Mouse (Mus musculus) left cerebral cortex, postnatal 36 days (tissue): ENCODE measurements at regions not wholly inside any gene's neighbourhood (a gene's known extent, or its start where the extent isn't known, plus 50 kb on each side); places are given as distances from the start of the nearest gene placed in this dataset.
"Not testable (repeated sequence)": the region's sequence is repeated elsewhere in the genome, so short reads cannot be mapped to it uniquely, and the experiment has no call there.

ENCODE experiments used
- DNase-seq, 2 experiments: peaks; one replicate each; pipeline ENCODE4 v3.0.0; 2021 to 2022; ENCODE audit warnings: low spot score in 2 of 2, mixed read lengths in 1 of 2
- intact Hi-C: fragments of 180-260 bp; cut with DNase I; formaldehyde crosslinking; loops from one replicate; pipeline ENCODE4 v1.15.1; 2025

DNA sequence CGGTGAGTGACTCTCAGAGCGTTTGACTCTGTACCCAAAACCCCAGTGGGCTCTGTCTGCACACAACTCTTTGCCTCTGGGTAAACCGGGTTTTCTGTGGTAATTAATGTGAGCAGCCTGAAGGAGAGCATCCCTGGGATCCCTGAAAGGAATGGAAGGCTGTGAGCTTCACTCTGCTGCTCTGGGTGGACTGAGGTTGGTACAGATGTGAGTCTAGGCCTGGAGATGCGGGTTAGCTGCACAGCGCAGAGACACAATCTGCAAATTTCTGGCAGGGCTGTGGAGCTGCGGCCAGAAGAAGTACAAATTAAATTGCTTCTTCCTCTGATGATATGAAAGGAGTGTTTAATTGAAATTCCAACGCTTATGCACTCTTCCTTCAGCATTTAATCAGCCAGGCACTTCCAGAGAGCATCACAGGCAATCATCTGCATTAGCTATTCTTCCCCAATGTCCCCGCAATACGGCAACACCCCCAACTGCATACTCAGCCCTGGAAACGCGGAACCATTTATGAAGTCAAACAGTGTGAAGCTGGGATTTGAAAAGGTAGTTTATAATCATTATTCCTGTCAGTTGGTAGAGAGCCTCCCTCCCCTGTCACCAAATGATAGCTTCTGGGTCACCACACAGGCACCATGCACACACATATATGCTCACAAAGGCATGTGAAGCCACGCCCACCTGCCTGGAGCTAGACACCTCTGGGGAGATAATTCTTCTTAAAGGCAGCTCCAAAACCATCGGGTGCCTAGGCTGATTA lies 185.5 kb upstream of the Afdn start:
- DNase-seq = no peak
- intact Hi-C loops = no loop called here

DNA sequence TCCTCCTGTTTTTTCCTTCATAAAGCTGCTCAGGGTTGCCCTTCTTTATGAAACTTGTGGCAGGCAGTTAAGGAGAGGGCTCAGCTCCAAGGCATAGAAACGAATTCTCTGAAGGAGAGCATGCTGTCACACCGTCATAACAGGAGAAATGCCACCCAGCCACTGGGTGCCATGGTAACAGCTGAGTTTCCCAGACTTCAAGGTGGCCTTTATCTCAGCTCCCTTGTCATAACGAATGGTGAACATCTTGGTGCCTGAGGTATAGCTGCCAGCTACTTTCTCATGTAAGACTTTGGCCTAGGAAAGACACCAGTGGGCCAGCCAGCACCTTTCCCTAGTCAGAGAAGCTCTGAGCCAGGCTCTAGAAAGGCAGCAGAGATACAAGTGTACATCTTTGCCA lies 182.5 kb upstream of the Afdn start:
- intact Hi-C loops = no loop called here
- no peak for DNase-seq

DNA sequence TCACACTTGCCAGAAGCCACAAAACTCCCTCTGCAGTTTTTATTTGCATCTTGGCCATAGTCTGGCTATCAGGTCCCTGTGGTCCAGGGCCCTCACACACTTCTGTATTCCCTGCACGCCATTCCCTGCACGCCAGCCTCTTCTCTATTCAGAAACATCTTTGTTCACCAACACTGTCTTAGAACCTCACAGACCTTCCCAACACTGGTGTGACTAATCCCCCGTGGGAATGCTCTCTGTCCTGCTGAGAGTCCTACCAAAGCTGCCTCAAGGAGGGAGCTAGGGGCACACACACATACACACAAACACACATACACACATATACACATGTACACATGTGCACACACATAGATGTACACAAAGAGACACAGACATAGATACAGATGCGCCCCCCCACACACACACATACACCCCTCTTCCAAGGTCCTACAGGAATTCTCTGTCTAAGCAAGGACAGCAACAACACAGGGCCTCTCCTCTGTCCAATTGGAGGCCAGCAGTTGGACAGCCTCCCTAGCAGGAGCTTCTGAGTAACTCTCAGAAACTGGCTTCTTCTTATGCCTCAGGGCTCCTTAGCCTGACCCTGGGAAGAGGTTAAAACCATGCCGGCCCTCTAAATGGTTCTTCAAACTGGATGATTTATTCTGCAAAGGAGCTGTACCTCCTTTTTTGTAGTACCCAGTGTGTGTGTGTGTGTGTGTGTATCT lies 179.0 kb upstream of the Afdn start:
- no peak for DNase-seq
- intact Hi-C loops = no loop called here

DNA sequence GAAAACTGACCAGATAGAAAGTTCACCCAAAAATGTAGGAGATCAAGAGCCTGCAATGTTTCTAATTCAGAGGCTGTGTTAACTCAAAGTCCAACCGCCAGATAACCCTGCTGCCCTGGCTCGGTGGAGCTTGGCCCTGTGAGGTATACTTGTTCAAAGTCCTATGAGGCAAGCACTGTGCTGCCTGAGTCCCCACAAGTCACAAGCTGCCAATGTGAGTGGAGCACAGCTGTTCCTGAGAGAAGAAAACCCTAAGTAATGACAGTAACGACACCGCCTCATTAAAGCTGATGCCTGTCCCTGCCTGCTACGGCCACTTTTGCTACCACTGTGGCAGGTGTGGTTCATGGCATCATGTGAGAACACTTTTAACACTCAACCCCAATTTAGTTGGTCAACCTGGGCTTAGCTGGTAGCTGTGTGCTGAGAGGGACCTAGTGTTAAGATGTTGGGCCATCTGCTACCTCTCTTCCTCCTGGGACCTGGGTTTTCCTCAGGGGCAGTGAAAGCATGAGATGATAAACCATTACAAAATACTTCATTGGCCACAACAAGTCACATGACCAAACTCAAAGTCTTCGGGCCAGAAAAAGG lies 178.2 kb upstream of the Afdn start:
- intact Hi-C loops = no loop called here

DNA sequence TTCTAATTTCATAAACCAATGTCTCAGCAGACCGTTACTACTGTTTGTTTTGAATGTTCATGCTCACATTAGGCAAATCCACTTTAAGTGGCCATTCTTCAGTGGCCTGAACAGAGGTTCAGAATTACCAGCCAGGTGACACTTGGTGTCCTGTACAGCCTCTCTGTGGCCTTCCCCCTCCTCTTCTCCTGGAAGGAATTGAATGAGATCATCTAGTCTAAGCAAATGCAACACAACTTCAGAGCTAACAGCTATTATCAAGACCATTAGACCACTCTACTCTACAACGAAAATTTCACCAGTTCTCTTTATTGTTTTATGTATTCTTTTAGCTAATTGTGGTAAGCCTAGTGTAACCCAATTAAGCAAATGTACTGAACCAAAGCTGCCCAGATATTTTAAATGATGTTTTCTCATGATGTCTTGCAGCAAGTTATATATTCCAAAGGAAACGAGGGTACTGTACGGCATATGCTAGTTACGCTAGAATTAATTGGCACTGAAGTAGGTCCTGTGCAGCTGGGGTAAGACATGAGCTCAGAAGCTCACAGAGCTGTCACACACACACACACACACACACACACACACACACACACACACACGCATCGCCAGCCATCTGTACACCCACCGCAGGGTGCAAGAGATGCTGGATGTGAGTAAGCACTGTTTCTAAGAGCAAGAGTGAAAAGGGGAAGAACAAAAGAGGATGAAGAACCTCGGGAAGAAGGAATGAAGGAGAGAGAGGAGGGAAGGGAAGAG lies 176.7 kb upstream of the Afdn start:
- intact Hi-C loops = no loop called here
- DNase-seq = no peak

More for the DNA sequence above, 178.2 kb upstream of the Afdn start:
- no peak for DNase-seq

DNA sequence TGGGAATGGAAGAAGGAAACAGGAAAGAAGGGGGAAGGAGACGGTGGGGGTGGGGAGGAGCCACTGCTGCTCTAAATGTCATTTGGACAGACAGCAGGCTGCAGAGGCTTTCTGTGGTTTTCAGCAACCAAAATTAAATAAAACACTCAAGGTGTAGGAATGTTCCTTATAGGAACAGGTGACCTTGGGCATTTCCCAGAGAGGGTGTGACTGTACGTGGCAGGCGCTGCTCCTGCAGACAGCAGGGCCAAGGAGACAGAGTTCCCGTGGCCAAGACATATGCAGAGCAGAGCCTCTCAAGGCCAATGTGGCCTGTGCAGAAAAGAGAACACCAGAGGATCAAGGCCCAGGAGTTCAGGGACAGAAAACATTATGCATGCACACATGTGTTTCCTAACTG lies 175.9 kb upstream of the Afdn start:
- intact Hi-C loops = no loop called here
- DNase-seq = no peak

DNA sequence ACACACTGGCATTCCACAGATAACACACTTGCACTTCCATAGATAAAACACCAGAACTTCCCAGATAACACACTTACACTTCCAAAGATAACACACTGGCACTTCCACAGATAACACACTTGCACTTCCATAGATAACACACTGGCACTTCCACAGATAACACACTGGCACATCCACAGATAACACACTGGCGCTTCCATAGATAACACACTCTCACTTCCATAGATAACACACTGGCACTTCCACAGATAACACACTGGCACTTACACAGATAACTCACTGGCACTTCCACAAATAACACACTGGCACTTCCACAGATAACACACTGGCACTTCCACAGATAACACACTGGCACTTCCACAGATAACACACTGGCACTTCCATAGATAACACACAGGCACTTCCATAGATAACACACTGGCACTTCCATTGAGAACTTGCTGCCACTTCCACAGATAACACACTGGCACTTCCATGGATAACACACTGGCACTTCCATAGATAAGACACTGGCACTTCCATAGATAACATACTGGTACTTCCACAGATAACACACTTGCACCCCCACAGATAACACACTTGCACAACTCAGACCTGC lies 170.0 kb upstream of the Afdn start:
- DNase-seq, intact Hi-C loops: not testable (repeated sequence)
